Mouse (Mus musculus): ENCODE measurements around the gene Hdgfl3. TPM values are rescaled to one million over a fixed set of nuclear protein-coding genes. Genes with fewer than 3 reads are reported as not detected.

Hdgfl3 gene
- polyA plus RNA-seq, 1 experiment from 2014 or later = 46.6 TPM

DNA sequence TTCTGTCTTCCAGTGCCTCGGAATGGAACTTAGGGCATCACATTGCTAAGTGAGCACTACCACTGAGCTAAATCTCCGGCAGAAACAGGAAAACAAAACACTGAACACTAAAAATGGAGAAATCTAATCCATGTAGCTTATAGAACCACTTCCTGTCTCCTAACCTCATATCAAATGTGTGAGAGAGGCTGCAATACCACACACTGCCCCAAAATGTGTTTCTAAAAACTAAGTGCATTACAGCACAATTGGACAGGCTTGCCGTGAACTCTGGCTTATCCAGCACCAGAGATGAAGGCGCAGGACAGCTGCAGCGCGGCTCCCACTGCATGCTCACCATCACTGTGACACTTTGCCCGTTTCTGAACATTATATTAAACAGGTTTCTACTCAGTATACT lies 5.3 kb downstream of the Hdgfl3 start:
- no peak overlapping the region for H3K27ac ChIP-seq (ENCODE audit: low read depth, low read length)
- H3K27me3 ChIP-seq (ENCODE audit: control insufficient read depth, insufficient read depth, low read length) = no peaks in the 10 kb centered on the region
- no peaks in the 10 kb centered on the region for H3K36me3 ChIP-seq (ENCODE audit: control insufficient read depth, insufficient read depth, low read length)
- H3K9me3 ChIP-seq (ENCODE audit: control insufficient read depth, low read length) = no peaks in the 10 kb centered on the region
- H3K9ac ChIP-seq (ENCODE audit: low read depth, low read length) = no peak overlapping the region
- 0 out of 2 replicates have a peak, but pooled peaks cover 2% of the 10 kb centered on the region for H3K4me1 ChIP-seq (replicated peaks; ENCODE audit: control insufficient read depth, insufficient read depth, low read length)
- H3K4me2 ChIP-seq (replicated peaks; ENCODE audit: low read depth, low read length) = no peak overlapping the region
- ATAC-seq (ENCODE audit: low FRiP score) (no peak), DNase-seq (ENCODE audit: low spot score) (no peak)
- no peak overlapping the region for H3K4me3 ChIP-seq (ENCODE audit: low read depth, low read length)
- WGBS = 77% methylated on average over 7 of the region's 7 CpGs

DNA sequence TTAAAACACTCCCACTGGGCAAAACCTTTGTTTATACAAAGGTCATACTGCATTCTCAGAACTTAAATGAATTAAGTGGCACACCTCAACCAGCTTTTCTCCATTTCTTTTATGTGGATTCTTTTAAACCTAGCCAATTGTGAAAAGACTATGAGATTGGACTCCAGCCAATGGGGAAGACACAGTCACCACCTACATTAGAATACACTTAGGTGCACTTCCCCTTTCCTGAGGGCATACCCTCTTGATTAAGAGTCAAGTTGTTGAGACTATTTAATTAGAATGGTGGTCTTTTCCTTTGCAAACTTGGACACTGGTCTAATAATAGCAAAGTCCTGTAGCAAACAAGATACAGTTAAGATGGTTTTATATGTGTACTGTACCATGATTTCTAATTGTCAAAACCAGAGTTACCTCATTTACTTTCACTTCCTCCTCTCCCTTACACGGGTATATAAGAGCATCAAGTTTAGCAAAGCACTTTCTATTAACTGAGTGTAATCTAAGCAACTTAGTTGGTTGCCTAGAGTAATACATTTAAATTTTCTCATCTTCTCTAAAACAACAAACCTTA lies 12.8 kb downstream of the Hdgfl3 start:
- no peaks in the 10 kb centered on the region for H3K4me1 ChIP-seq (replicated peaks; ENCODE audit: control insufficient read depth, insufficient read depth, low read length)
- H3K9ac ChIP-seq (ENCODE audit: low read depth, low read length) = no peak overlapping the region
- DNase-seq (ENCODE audit: low spot score) (no peak), ATAC-seq (ENCODE audit: low FRiP score) (no peak)
- no peak overlapping the region for H3K27ac ChIP-seq (ENCODE audit: low read depth, low read length)
- H3K9me3 ChIP-seq (ENCODE audit: control insufficient read depth, low read length) = no peaks in the 10 kb centered on the region
- no peak overlapping the region for H3K4me3 ChIP-seq (ENCODE audit: low read depth, low read length)
- H3K27me3 ChIP-seq (ENCODE audit: control insufficient read depth, insufficient read depth, low read length) = no peaks in the 10 kb centered on the region
- no peak overlapping the region for H3K4me2 ChIP-seq (replicated peaks; ENCODE audit: low read depth, low read length)
- H3K36me3 ChIP-seq (ENCODE audit: control insufficient read depth, insufficient read depth, low read length) = no peaks in the 10 kb centered on the region
- 96% methylated on average over 1 of the region's 1 CpGs for WGBS

DNA sequence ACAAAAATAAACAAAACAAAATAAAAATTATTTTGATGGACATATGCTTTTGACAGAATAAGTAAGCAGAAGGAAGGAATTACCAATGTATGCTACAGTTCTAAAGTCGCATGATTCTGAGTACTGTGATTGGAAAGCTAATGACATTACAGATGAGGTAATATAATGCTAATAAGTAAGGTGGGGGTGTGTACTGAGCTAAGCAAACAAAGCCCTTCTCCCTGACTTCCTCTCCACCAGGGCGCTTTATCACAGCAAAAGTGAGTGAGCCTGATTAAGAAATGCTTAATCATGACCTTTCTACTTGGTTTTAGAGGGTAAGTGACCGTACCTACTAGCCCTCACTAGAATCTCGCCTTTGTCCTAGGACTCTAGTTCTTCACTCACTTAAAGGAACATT lies 14.0 kb downstream of the Hdgfl3 start:
- Histone ChIP-seq H3K4me2 (replicated peaks; ENCODE audit: low read depth, low read length) (no peak overlapping the region), H3K36me3 (ENCODE audit: control insufficient read depth, insufficient read depth, low read length) (no peaks in the 10 kb centered on the region), H3K9me3 (ENCODE audit: control insufficient read depth, low read length) (no peaks in the 10 kb centered on the region), H3K4me3 (ENCODE audit: low read depth, low read length) (no peak overlapping the region), H3K9ac (ENCODE audit: low read depth, low read length) (no peak overlapping the region), H3K4me1 (replicated peaks; ENCODE audit: control insufficient read depth, insufficient read depth, low read length) (no peaks in the 10 kb centered on the region), H3K27ac (ENCODE audit: low read depth, low read length) (no peak overlapping the region), H3K27me3 (ENCODE audit: control insufficient read depth, insufficient read depth, low read length) (no peaks in the 10 kb centered on the region)
- WGBS = 81% methylated on average over 4 of the region's 4 CpGs
- DNase-seq (ENCODE audit: low spot score) (no peak), ATAC-seq (ENCODE audit: low FRiP score) (no peak)

DNA sequence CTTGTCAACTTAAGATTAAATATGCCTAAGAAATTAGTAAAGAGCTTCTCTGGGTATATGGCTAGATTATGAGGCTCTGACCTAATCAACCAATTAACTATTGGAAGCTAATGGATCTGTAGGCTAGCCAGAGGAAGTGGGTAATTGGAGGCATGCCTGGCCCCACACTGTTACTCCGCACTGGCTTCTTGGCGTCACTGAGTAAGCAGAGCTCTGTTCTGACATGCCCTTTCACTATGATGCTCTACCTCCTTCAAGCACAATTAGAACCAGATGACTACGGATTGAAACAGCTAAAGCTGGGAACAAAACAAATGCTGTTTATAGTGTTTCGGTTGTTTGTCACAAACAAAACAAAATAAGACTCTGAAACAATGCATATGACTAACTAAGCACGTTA lies 16.0 kb downstream of the Hdgfl3 start:
- H3K9ac ChIP-seq (ENCODE audit: low read depth, low read length) = no peak overlapping the region
- H3K4me1 ChIP-seq (replicated peaks; ENCODE audit: control insufficient read depth, insufficient read depth, low read length) = no peaks in the 10 kb centered on the region
- H3K4me2 ChIP-seq (replicated peaks; ENCODE audit: low read depth, low read length) = no peak overlapping the region
- no peaks in the 10 kb centered on the region for H3K9me3 ChIP-seq (ENCODE audit: control insufficient read depth, low read length)
- H3K27ac ChIP-seq (ENCODE audit: low read depth, low read length) = no peak overlapping the region
- ATAC-seq (ENCODE audit: low FRiP score) = no peak
- WGBS = 65% methylated on average over 5 of the region's 5 CpGs
- no peak overlapping the region for H3K4me3 ChIP-seq (ENCODE audit: low read depth, low read length)
- H3K36me3 ChIP-seq (ENCODE audit: control insufficient read depth, insufficient read depth, low read length) = no peaks in the 10 kb centered on the region
- DNase-seq (ENCODE audit: low spot score) = no peak
- H3K27me3 ChIP-seq (ENCODE audit: control insufficient read depth, insufficient read depth, low read length) = no peaks in the 10 kb centered on the region

DNA sequence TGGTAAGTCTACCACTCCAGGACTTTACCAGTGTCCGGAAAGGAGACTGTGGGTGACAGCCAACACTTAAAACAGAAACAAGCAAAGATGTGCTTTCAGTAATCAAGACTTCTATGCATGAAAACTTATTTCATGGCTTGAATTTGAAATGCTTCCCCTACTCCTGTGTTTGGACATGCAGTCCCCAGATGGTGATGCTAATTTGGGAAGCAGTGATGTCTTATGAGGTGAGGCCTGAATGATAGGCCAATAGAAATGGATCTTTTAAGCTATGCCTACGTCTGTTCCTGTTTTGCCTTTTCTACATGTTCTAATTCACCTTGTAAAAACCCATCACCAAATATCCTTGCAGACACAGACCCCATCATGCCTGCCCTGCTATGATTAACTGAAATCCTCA lies 29.3 kb downstream of the Hdgfl3 start:
- WGBS = 95% methylated on average over 2 of the region's 2 CpGs
- H3K27me3 ChIP-seq (ENCODE audit: control insufficient read depth, insufficient read depth, low read length) = no peaks in the 10 kb centered on the region
- H3K4me2 ChIP-seq (replicated peaks; ENCODE audit: low read depth, low read length) = no peak overlapping the region
- ATAC-seq (ENCODE audit: low FRiP score) = no peak
- no peak overlapping the region for H3K9ac ChIP-seq (ENCODE audit: low read depth, low read length)
- no peaks in the 10 kb centered on the region for H3K36me3 ChIP-seq (ENCODE audit: control insufficient read depth, insufficient read depth, low read length)
- no peak overlapping the region for H3K27ac ChIP-seq (ENCODE audit: low read depth, low read length)
- no peaks in the 10 kb centered on the region for H3K4me1 ChIP-seq (replicated peaks; ENCODE audit: control insufficient read depth, insufficient read depth, low read length)
- no peak for DNase-seq (ENCODE audit: low spot score)
- no peaks in the 10 kb centered on the region for H3K9me3 ChIP-seq (ENCODE audit: control insufficient read depth, low read length)
- H3K4me3 ChIP-seq (ENCODE audit: low read depth, low read length) = no peak overlapping the region

DNA sequence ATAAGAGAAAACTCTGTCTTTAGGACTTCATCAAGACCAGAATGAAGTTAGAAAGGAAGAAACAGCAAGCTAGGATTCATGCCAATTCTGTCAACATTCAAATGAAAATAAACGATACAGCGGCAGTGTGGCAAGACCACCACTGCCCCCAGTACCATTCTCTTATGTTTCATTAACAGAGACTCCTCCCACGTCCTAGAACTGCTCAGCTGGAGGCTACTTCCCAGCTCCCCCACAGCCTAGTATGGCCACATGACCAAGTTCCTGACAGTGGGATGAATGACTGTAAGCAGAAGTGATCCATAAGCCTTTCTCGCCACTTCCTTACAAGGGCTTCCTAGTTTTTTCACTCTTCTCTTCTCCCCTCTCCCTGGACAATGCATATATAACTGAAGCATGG lies 30.2 kb downstream of the Hdgfl3 start:
- no peak for DNase-seq (ENCODE audit: low spot score)
- WGBS = 64% methylated on average over 4 of the region's 4 CpGs

DNA sequence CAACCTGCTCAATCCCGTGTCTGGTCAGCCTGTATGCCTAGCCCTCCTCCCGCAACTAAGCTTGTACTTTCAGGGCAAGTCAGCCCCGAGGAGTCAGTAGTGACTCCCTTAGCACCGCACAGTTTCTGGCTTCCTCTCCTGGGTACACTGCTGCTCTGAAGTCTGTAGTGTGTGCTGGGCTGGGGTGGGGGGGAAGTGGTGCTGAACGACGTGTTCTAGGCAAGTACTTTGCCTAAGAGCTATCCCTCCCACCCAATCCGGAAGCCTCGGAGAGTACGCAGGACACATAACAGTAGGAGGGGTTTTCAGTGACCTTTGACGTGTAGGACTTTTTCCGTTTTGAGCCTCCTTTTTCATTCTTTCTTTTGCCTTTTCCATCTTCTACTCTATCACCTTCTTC lies 34.9 kb downstream of the Hdgfl3 start:
- Histone ChIP-seq H3K27ac (ENCODE audit: low read depth, low read length) (no peak overlapping the region), H3K4me1 (replicated peaks; ENCODE audit: control insufficient read depth, insufficient read depth, low read length) (no peaks in the 10 kb centered on the region), H3K4me3 (ENCODE audit: low read depth, low read length) (no peak overlapping the region), H3K4me2 (replicated peaks; ENCODE audit: low read depth, low read length) (no peak overlapping the region), H3K27me3 (ENCODE audit: control insufficient read depth, insufficient read depth, low read length) (no peaks in the 10 kb centered on the region), H3K36me3 (ENCODE audit: control insufficient read depth, insufficient read depth, low read length) (no peaks in the 10 kb centered on the region), H3K9ac (ENCODE audit: low read depth, low read length) (no peak overlapping the region), H3K9me3 (ENCODE audit: control insufficient read depth, low read length) (no peaks in the 10 kb centered on the region)
- DNase-seq (ENCODE audit: low spot score) = no peak
- WGBS = 81% methylated on average over 11 of the region's 11 CpGs
- ATAC-seq (ENCODE audit: low FRiP score) = no peak

More for the DNA sequence above, 30.2 kb downstream of the Hdgfl3 start:
- Histone ChIP-seq H3K4me3 (ENCODE audit: low read depth, low read length) (no peak overlapping the region), H3K4me2 (replicated peaks; ENCODE audit: low read depth, low read length) (no peak overlapping the region), H3K9me3 (ENCODE audit: control insufficient read depth, low read length) (no peaks in the 10 kb centered on the region), H3K27ac (ENCODE audit: low read depth, low read length) (no peak overlapping the region), H3K27me3 (ENCODE audit: control insufficient read depth, insufficient read depth, low read length) (no peaks in the 10 kb centered on the region), H3K36me3 (ENCODE audit: control insufficient read depth, insufficient read depth, low read length) (no peaks in the 10 kb centered on the region), H3K9ac (ENCODE audit: low read depth, low read length) (no peak overlapping the region), H3K4me1 (replicated peaks; ENCODE audit: control insufficient read depth, insufficient read depth, low read length) (no peaks in the 10 kb centered on the region)
- no peak for ATAC-seq (ENCODE audit: low FRiP score)

DNA sequence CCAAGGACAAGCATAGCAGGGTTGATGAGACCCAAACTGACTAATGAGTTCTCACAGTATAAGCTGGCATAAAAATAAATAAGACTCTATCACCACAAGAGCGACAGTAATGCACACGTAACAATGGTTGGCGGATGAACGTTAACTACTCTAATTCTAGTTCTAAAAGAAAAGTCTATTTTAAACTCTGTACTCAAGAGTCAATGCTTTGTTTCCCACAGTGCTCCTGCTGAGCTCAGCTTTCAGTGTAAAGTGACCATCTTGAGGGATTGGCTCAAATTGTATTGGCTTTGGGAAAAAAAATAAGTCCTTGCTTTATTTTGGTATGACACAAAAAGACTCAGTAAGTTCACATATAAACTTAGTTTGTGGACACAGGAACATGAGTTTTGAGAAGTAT lies 49.1 kb downstream of the Hdgfl3 start:
- H3K27me3 ChIP-seq (ENCODE audit: control insufficient read depth, insufficient read depth, low read length) = no peaks in the 10 kb centered on the region
- no peak for ATAC-seq (ENCODE audit: low FRiP score)
- H3K36me3 ChIP-seq (ENCODE audit: control insufficient read depth, insufficient read depth, low read length) = 0 out of 2 replicates have a peak, but pooled peaks cover 2% of the 10 kb centered on the region
- H3K9me3 ChIP-seq (ENCODE audit: control insufficient read depth, low read length) = no peaks in the 10 kb centered on the region
- WGBS = 68% methylated on average over 4 of the region's 4 CpGs
- no peak overlapping the region for H3K9ac ChIP-seq (ENCODE audit: low read depth, low read length)
- no peak overlapping the region for H3K4me3 ChIP-seq (ENCODE audit: low read depth, low read length)
- no peak overlapping the region for H3K4me2 ChIP-seq (replicated peaks; ENCODE audit: low read depth, low read length)
- no peak overlapping the region for H3K27ac ChIP-seq (ENCODE audit: low read depth, low read length)
- DNase-seq (ENCODE audit: low spot score) = no peak
- no peaks in the 10 kb centered on the region for H3K4me1 ChIP-seq (replicated peaks; ENCODE audit: control insufficient read depth, insufficient read depth, low read length)

DNA sequence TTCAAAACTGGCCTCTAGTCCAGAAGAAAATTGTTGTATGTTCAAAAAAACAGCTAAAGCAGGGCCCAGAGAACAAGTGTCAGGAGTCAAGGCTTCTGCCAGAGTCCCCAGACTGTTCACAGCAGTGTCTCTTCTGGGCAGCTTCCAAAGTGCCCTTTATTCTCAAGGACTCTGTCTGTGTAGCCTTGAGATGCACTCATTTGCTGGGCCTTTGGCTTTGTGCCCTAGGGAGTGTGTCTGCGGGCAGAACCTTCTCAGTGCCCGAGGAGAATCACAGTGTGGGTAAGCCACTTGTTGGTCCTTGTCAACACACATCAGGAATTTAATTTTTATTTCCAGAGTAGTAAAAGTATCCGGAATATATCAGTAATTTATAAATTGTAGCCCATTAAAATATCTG lies 52.7 kb downstream of the Hdgfl3 start:
- no peaks in the 10 kb centered on the region for H3K36me3 ChIP-seq (ENCODE audit: control insufficient read depth, insufficient read depth, low read length)
- no peaks in the 10 kb centered on the region for H3K9me3 ChIP-seq (ENCODE audit: control insufficient read depth, low read length)
- WGBS = 84% methylated on average over 3 of the region's 3 CpGs
- H3K4me3 ChIP-seq (ENCODE audit: low read depth, low read length) = no peak overlapping the region
- no peaks in the 10 kb centered on the region for H3K27me3 ChIP-seq (ENCODE audit: control insufficient read depth, insufficient read depth, low read length)
- no peak overlapping the region for H3K4me2 ChIP-seq (replicated peaks; ENCODE audit: low read depth, low read length)
- no peak overlapping the region for H3K9ac ChIP-seq (ENCODE audit: low read depth, low read length)
- DNase-seq (ENCODE audit: low spot score) = no peak
- ATAC-seq (ENCODE audit: low FRiP score) = no peak
- no peak overlapping the region for H3K27ac ChIP-seq (ENCODE audit: low read depth, low read length)
- no peaks in the 10 kb centered on the region for H3K4me1 ChIP-seq (replicated peaks; ENCODE audit: control insufficient read depth, insufficient read depth, low read length)

Measured in hindbrain, embryonic 11.5 days (tissue).